Mouse (Mus musculus) layer of hippocampus, postnatal 36 days (tissue): ENCODE measurements around the gene Fgb. TPM values are rescaled to one million over a fixed set of nuclear protein-coding genes. Genes with fewer than 3 reads are reported as not detected.

Experiments used
- DNase-seq, 2 experiments: peaks; one replicate each; pipeline ENCODE4 v3.0.0; 2022
- total RNA-seq, 2 experiments: library from RNA; stranded (reverse); gene quantifications; 2 replicates each; pipeline ENCODE4 v1.2.3; 2021

Fgb gene
- not detected for total RNA-seq

- DNase-seq, result no peak
Measured at GRCm38 (mm10) chr3:83049680-83050079, at the start of gene Fgb. Fgb (minus strand) TSS chr3:83049863.

- no peak for DNase-seq
Measured at GRCm38 (mm10) chr3:83099139-83099538, 49.5 kb upstream of the Fgb start.

DNA sequence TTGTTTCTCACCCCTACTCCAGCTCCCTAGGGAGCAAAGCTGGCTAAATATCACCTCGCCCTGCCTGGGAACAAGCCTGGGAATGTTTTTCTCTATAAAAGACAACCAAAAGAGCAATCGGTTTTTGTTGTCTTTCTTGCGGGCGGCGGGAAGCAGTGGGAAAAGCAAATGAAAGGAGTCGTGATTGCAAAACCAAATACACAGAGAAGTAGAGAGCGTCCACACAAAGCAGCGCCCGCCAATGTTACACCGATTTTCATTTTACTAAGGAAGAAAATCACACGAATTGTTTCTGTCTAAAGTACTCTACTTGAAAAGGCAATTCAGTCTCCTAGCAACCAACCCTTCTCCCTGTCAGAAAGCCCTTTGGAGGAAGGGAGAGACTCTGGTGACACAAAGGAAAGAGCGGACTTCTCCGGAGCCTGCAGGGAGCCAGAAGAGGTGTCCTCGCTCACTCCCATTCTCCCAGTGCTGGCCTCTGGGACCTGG is 48.9 kb upstream of the Fgb start:
- DNase-seq, result peak in 1 of 2 experiments; percentile 16

DNA sequence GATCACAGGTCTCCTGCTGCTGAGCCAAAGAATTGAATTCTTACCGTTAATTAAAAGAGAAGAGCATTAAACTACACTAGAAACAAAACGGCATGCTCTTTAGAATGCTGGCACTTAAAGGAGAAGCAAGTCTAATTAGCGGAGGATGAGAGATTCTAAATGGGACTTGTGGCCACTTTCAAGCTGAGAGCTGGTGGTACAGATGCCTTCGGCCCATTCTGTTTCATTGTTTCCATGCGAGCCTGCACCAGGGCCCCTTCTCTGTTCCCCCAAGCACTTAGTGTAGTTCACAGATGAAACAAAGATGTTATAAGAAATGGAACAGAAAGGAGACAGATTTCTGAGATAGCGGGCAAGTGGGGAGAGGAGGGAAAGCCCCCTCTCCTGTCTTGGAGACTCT is 47.9 kb upstream of the Fgb start:
- DNase-seq, result no peak

DNA sequence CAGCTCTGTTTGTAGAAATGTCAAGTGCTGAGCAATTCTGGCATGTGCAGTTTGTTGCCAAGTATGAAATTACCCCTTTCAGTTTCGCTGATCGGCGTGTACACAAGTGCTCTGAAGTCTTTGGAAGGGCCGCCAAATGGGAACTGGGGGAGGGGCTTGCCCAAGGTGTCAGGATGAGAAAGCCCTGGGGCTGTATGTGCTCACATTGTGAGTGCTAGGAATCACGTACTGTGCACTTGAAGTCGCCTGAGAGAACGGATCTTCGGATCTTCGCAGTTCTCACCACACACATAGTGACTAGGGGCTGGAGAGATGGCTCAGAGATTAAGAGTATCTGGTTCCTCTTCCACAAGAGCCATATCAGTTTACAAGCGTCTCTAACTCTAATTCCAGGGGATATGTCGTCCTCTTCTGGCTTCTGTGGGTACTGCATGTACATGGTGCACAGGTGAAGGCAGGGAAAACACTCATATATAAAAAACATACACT is 30.9 kb upstream of the Fgb start:
- DNase-seq, result peak; percentile 16 to 35

- no peak for DNase-seq
Measured at GRCm38 (mm10) chr3:83076563-83076962, 26.9 kb upstream of the Fgb start.

DNA sequence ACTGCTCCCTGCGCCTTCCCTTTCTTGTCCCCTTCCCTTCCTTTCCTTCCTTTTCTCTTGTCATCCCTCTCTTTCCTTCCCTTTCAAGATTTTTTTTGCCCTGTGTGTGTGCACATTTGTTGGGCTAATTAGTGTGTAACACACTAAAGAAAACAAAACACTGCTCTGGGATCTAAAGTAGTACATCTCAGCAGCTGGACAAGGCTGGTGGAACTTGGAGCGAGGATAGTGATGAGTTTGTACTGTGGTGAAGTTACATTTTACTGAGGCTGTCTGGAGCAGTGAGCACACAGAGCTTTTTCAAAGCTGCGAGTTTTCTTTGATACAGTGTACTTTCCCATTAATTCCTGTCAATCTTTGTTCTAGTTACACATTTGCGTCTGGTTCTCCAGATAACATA is 20.6 kb upstream of the Fgb start:
- no peak for DNase-seq

GRCm38 (mm10) chr3:83068869-83069268 is 19.2 kb upstream of the Fgb start:
- no peak for DNase-seq

- DNase-seq, result no peak
Measured at GRCm38 (mm10) chr3:83067920-83068319, 18.3 kb upstream of the Fgb start.

DNA sequence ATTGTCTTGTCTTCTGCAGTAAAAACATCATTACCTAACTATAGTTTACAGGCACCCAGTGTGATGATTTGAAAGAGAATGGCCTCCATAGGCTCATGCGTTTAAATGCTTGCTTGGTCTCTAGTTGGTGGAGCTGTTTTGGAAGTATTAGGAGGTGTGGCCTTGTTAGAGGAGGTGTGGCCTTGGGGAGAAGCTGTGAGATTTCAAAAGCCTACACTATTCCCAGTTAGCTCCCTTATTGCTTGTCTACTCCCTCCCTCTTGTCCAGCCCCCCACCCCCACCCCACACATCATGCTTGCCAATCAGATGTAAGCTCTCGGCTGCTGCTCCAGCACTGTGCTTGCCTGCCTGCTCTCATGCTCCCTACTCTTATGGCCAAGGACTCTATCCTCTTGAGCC is 7.4 kb upstream of the Fgb start:
- DNase-seq, result no peak

DNA sequence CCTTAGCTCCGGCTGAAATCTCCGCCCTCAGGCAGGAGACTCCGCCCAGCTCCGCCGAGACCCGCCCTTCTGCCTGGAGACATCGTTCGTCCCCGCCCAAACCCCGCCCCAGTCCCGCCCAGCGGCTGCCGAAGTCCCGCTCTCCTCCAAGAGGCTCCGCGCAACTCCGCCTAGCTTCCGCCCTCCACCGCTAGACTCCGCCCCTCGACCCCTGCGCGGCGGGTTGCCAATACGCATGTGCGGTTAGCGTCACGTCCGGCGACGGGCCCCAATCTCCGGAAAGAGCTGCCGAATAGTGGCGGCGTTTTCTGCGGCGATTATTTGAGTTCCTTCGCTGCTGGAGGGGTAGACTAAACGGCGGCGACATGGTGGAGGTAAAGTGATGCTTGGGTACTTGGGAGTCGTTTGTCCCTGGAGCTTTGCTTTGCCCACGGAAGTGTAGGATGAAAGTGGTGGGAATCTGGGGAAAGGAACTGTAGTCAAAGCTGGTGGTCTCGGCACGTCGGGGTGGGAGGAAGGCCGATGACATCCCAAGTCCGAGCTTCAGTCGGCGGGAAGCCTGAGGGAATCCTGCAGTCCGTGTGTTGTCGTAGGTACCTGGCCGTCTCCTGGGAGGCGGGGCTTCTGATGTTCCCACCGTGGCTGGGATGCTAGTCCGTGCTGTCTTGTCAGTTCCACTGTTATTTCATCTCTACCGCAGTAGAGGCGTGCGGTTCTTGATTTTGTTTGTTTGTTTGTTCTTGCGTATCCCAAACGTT is 5.8 kb upstream of the Fgb start, which contains the start of gene Plrg1:
Plrg1 (plus strand) TSS at position 242 of the 758 bp plus-strand sequence.
- peak; percentile 99 for DNase-seq

GRCm38 (mm10) chr3:83054759-83055158 is 5.1 kb upstream of the Fgb start:
- no peak for DNase-seq

DNA sequence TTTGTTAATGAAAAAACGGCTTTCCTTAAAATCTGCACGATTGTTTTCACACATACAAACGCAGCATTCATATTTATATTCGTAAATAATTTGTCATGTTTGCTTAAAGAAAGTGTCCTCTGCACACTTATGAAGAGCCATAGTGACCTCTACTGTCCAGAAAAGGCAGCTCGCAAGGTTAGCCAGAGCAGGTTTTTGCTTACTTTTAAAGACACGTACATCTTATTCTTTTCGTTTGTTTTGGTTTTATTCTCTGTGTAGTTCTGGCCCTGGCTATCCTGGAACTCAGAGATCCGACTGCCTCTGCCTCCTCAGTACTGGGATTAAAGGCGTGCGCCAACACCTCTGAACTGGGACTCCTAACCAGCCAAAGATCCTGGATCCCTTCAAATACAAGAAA is 4.1 kb upstream of the Fgb start:
- DNase-seq, result peak in 1 of 2 experiments; percentile 26

GRCm38 (mm10) chr3:83053126-83053525 is 3.5 kb upstream of the Fgb start:
- DNase-seq, result no peak

- DNase-seq, result no peak
Measured at GRCm38 (mm10) chr3:83052102-83052501, 2.4 kb upstream of the Fgb start.

GRCm38 (mm10) chr3:83050661-83051060 is 998 bp upstream of the Fgb start:
- no peak for DNase-seq

DNA sequence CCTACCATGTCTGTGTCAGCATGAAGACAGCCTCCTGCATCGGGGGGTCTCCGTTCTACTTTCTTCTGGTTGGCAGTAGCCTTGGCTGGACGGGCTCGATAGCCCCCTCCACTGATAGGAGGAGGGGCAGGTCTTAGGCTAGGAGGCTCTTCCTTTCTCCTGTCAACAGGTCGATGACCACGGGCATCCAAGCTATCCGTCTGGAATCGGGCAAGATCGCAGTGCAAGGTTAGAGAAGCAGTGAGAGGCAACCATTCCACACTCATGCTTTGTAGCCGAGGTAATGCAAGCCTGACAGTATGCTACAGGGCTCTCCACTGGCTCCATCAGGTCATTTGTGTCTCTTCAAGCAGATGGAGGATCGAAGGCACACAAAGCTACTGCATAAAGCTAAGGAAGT is 3.0 kb downstream of the Fgb start:
- DNase-seq, result no peak

GRCm38 (mm10) chr3:83042451-83042850 is 7.2 kb downstream of the Fgb start:
- no peak for DNase-seq

DNA sequence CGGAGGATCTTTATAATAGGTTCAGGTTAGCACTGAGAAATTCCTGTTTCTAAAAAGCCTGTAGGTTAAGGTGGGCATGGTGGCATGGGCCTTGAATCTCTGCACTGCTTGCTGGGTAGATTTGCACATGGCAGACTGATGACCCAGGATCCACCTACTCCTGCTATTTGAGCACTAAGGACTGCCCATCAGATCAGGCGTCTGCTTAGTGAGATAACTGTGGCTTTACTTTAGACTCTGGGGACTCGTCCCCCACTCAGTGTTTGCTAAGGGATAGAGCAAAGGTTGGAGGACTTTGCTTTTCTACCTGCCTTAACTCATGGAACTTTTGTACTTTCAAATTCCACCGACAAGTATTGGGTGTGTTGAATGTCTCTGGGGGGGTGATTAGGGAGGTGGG is 10.0 kb downstream of the Fgb start:
- DNase-seq, result no peak

GRCm38 (mm10) chr3:83038865-83039264 is 10.8 kb downstream of the Fgb start:
- DNase-seq, result no peak

DNA sequence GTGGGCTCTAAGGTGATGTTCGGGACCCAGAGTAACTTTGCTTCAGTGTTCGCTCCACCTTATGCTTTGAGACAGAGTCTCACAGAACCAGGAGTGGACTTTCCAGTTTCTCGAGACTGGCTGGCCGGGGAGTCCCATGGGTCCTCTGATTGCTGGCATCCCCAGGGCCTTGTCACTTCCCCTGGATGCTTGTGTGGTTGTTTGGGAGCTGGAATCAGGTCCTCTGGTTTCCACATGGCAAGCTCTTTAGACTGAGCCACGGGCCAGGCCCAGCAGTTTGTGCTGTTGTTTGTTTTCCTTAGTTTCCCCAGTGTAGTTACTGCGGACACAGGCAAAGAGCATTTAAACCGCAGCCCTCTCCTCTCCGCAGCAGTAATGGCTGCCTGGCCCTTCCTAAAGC is 15.9 kb downstream of the Fgb start:
- no peak for DNase-seq

DNA sequence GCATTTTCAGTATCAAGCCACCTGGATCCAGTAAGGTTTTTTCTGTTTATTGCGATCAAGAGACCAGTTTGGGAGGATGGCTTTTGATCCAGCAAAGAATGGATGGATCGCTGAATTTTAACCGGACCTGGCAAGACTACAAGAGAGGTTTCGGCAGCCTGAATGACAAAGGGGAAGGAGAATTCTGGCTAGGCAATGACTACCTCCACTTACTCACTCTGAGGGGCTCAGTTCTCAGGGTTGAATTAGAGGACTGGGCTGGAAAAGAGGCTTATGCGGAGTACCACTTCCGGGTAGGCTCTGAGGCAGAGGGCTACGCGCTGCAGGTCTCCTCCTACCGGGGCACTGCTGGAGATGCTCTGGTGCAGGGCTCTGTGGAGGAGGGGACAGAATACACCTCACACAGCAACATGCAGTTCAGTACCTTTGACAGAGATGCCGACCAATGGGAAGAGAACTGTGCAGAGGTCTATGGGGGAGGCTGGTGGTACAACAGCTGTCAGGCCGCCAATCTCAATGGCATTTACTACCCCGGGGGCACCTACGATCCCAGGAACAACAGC is 16.8 kb downstream of the Fgb start:
- no peak for DNase-seq

DNA sequence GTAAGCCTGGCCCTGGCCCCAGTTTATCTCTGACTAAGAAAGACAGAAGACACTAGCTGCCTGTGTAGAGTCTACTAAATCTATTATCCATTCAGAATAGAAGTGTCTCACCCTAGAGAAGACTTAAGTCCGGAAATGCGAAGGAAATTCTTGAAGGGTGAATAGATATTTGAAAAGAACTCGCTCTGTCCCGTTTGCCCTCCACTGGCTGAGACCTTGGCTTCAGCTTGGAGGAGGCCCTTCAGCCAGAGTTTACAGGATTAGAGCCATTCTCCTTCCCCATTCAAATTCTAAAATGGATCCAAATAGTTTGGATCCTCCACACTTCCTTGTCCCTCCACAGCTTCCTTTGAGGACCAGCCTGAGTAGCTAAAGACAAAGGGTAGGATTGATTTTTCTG is 19.3 kb downstream of the Fgb start:
- no peak for DNase-seq
